Mouse (Mus musculus) c-Kit-positive CD71-positive TER-119-positive erythroid progenitor cells, embryonic 14.5 days (primary cell): ENCODE data around the gene Ppfia4.

Experiments used
- DNase-seq: peaks from one replicate; pipeline ENCODE4 v3.0.0-alpha.2; 2013; ENCODE audit warnings: low spot score

Ppfia4 gene

DNA sequence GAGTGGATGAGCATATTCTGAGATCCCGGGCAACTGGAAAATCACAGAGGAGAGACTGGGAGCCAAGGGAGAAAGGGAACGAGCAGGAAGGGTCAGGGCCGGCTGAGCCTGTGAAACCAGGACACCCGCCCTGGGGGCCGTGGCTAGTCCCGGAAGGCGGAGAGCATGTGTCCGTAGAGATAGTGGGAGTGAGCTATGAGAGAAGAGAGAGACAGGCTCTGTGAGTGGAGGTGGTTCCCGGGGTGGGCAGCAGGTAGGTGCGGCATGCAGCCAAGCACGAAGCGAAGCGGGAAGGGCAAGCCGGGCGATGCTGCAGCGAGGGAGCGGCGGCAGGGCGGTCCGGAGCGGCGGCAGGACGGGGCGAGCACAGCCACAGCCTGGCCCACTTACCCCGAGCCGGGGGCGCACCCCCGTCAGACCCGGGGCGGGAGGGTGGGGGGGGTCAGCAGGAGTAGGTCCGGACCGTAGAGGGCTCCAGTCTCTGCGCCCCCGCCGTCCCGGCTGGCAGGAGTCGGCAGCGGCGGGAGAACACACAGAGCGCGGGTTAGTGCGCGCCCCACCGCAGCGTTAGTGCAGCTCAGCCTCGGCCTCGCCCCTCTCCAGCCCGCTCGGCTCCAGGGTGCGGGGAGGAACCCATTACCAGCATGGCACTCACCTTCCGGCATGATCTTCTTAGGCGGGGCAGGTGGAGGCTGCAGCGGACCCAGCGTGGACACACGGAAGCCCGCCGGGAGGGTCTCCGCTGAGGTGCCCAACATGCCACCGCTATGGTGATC, 33.9 kb downstream of the Ppfia4 start:
- no peak for DNase-seq

DNA sequence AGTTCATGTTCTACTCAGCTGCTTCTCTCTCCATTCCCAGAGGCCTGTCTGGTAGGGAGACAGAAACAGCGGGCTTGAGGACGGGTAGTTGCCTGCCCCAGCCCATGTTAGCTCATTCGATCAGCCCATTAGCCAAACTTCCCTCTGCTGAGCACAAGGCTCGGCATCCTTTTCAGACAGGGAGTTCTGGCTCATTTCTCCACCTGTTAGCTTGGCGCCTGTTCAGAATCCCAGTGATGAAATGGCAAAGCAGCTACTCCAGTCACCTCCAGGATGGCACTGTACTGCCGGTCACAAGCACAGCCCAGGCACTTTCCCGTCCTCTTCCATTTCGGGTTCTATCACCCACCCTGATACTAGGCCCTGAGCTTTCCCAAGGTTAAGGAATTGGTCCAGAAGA, 35.5 kb downstream of the Ppfia4 start:
- no peak for DNase-seq

DNA sequence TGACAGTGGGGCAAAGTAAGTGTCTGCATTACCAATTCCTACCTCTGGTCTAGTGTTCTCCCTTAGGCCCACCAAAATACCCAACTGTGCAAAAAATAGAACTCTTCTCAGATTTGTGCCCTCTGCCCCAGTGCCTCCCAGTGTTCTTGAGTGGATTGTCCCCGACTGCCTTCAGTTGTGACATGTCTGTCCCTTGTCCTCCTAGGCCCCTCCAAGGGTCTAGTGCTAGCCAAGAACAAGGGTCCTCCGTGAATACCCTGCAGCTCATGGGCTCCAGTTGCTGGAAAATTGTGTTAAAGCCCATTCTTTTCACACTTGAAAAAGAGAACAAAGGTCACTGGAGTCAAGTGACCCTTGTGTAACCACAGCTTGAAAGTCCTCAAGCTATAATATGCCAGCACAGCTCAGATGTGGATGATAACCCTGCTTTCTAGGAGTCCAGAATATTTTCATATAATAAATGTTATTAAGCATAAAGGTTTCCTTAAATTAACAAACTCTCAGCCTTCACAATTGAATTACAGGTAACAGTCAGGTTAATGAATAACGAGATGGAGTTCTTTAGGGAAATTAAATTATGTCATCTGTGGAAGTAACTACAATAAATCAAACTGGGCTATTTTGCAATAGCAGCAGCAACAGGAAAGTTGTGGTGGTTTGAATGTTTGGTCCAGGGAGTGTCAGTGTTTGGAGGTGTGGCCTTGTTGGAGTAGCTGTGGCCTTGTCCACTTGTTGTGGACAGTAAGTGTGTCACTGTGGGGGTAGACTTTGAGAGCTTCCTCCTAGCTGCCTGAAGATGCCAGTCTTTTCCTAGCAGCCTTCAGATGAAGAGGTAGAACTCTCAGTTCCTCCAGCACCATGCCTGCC, 38.8 kb downstream of the Ppfia4 start:
- no peak for DNase-seq

DNA sequence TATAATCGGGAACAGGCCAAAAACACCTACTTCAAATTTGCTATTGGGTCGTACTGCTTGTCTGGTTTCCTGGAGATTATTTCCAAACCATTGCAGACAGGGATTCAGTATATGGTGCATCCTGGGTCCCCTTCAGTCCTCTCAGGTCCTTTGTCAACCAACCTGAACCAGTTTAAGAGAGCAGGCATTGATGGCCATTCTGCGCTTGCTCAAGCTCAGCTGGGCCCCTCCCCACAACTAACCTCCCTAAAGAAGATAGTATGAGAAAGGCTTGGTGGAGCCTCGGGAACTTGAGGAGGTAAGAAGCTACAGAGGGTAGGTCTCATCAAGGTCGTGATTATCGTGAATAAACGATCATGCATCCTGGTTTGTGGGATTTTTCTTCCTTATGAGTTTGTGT, 39.5 kb downstream of the Ppfia4 start:
- no peak for DNase-seq

DNA sequence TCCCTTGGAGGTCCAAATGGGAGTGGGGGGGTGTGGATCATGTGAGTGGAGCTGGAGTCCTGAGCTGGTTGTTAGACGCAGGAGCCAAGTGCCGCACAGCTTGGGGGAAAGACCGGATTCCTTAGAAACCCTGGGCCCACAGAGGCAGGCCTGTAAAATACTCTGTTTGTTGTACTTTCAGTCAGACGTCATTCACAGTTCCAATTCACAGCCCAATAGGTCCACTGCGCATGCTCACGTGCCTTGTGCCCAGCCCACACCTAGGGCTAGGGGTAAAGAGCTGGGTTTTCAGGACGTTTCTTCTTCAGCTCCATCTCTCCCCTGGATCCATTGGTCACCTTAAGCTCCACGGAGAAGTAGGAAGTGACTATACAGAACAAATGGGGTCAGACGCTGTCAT, 40.1 kb downstream of the Ppfia4 start:
- DNase-seq, result no peak

DNA sequence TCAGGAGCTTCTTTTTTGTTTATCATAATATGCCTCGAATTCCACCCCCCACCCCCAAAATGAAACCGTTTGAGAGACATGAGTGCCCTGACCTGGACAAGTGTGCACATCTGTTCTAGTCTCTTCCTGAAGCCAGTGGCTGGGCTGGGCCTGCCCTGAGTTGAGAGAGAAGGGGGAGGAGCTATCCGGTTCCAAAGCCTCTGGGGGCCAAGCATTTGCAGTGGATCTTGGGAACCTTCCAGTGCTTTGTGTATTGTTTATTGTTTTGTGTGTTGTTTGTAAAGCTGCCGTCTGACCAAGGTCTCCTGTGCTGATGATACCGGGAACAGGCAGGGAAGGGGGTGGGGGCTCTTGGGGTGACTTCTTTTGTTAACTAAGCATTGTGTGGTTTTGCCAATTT, 40.7 kb downstream of the Ppfia4 start:
- no peak for DNase-seq

DNA sequence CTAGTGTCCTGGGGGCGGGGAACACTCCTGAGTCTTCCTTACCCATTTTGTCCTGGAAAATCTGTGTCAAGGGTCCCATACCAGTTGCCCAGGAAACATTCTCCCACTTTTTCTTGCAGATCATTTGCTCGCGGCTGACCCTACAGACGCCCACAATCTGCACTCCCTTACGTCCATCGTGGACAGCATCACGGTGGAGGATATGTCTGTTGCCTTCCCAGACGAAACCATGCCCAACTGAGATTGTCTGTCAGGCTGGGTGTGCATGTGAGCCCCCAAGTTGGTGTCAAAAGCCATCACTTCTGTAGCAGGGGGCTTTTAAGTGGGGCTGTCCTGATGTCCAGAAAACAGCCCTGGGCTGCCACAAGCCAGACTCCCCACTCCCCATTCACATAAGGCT, 41.2 kb downstream of the Ppfia4 start:
- DNase-seq, result no peak

DNA sequence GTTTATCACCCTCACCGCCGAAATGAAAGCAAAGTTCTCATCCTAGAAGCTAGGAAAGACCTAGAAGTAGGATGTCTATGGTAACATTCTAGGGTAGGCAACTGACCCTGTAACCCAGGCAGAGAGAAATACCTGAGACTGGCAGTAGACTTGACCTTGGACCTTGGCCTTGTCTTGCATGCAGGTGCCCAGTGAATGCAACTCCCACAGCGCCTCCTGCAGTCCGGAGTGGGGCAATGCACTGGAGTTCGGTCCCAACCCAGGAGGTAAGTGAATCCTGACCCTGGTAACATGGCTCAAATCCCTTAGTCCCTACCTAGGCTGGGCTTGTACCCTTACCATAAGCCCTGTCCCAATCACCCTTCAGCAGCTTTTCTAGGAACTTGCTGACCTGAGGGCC, 41.8 kb downstream of the Ppfia4 start:
- DNase-seq, result no peak

DNA sequence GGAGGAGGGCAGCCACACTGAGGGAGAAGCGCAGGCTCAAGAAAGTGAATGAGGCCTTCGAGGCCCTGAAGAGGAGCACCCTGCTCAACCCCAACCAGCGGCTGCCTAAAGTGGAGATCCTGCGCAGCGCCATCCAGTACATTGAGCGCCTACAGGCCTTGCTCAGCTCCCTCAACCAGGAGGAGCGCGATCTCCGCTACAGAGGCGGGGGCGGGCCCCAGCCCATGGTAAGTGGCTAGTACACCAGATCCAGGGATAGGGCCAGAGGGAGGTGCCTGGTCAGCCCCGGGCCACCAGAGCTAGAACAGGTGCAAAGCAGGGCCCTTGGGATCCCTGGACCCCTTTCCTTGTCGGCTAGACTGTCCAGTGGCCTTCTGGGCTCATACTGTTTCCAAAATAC, 42.4 kb downstream of the Ppfia4 start:
- DNase-seq, result no peak

DNA sequence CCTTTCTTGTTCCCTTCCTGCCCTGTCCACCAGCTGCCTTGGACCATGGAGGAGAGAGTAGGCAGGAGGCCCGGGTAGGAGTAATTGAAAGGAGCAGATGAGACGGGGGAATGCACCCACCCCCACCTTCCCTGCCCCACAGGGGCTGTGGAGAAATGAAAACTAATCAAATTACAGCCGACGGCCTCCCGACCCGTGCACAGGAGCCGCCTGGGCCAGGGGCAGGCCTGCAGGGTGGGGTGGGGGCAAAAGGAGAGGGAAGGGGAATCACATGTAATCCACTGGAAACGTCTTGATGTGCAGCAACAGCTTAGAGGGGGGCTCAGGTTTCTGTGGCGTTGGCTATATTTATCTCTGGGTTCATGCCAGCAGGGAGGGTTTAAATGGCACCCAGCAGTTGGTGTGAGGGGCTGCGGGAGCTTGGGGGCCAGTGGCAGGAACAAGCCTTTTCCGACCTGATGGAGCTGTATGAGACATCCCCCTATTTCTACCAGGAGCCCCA, 43.1 kb downstream of the Ppfia4 start, which contains the start of gene Myog:
Gene Myog, plus strand, starts transcription at position 392 of the 502 bp plus-strand sequence.
- no peak for DNase-seq

DNA sequence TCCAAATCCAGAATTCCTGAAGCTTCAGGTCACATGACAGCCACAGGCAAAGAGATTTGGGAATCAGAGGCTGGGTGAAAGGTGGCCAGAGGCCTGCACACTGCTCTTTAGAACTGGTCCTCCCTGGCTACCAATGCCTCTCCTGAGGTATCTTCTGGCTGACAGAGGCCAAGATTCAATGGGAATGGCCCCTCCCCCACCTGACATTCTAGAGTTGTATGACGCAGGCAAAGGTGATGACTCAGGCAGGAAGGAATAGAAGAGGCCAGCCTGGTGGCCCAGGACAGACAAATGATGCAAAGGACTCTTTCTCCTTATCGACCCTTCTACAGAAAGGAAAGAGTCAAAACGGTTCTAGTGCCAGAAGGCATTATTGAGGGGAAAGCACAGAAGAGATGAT, 44.5 kb downstream of the Ppfia4 start:
- DNase-seq, result no peak

DNA sequence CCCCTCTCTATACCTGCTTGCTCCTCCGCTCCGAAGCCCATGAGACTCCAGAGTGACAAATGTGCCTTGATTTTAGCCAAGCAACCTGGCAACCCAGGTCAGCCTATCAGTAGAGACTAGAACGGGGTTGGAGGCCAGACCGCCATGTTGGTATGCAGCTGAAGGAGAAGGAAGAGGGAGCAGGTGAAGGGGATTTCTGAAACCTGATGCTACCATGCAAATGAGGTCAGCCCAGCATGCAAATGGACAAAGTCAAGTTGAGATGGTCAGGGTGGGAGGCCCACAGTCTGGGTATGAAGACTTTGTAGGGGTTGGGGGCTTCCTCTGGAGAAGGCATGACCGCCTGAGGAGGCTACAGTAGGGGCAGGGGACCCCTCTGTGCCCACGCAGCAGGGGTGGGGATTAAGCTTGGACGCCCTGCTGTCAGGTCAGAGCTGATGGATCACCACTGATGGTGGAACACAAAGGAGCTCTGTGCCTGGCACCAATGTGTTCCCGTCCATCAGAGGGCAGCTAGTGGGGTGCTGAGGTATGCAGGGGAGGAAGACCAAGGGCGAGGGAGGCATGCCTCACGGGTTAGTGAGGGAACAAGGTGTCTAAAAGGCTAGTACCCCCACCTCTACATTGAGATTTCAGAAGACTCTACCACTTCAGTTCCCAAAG, 47.1 kb downstream of the Ppfia4 start:
- no peak for DNase-seq

DNA sequence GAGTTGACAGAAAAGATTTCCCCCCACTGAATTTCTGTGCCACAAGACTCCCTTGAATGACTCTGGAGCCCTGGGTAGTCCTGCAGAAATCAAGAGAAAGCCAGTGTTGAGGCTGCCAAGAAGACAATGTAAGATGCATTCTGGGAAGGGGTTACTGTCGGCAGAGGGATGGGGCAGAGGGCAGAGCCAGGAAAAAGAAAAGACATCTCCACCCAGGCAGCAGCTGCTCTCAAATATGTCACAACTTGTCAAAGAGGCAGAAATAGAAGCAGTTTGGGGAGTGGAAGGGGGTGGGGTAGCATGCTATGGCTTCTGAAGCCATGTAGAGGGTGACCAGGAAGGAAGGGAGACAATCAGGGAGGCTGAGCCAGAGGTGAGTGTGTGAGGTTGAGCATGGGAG, 49.6 kb downstream of the Ppfia4 start:
- no peak for DNase-seq

DNA sequence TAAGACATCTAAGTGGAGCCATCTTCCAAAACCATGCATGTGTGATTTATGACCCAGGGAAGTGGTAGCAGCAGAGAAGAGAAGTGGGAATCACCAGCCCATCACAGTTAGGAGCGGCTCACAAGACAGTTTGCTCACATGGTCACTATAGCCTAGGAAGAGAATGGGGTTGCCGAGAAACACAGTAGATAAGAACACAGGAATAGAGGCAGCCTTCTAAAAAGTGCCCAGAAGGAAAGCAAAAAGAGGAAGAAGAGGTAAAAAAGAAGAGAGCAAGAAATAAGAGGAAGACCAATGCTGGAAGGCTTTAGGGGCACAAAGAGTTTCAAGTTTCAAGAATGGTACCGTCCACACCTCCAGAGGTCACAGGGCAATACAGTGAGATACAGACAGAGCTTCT, 50.4 kb downstream of the Ppfia4 start:
- DNase-seq, result no peak

DNA sequence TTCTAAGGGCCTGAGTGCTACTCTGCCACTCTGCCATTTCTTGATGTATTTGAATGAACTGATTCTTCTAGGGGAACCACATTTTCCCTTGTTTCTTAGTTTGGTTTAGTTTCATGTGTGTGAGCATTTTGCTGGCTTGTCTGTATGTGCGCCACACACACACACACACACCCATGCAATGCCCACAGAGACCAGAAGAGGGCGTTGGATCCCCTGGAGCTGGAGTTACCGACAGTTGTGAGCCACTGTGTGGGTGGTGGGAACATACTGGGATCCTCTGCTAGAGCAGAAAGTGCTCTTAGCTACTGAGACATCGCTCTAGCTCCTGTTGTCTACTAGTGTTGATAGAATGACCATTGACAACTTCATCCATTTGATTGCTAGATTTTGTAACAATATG, 51.2 kb downstream of the Ppfia4 start:
- no peak for DNase-seq

DNA sequence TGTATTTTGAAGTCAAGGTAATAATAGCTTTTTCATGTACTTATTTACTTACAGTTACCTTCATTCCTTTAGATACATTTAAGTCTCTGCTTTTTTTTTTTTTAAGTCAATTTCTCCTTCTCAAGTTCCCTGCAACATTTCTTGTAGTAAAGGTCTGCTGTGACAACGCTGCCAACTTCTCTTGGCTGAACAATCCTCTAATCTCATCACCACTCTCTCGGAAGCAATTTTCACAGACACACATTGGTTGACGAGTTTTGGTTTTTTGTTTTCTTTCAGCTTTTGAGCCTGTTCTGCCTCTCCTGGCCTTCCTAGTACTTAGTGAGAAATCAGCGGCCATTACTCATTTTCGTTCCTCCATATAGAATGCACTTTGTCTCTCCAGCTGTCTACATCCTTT, 52.6 kb downstream of the Ppfia4 start:
- DNase-seq, result no peak

DNA sequence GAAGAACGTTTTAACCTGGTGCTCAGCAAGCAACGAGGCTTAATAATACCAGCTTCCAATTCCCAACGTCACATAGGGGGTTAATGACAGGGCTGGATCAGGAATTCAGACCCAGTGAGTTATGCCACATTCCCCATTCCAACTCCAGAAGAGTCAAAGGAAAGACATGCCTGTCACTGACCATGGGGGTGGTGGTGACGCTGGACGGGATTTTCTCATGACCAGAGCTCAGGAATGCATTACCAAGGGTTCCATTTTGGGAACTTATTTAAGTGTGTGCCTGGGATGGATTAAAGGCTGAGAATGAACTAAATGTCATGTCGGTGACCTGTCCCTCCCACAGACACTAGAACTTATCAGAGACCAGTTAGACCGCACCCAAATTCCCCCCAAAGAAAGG, 55.9 kb downstream of the Ppfia4 start:
- no peak for DNase-seq

DNA sequence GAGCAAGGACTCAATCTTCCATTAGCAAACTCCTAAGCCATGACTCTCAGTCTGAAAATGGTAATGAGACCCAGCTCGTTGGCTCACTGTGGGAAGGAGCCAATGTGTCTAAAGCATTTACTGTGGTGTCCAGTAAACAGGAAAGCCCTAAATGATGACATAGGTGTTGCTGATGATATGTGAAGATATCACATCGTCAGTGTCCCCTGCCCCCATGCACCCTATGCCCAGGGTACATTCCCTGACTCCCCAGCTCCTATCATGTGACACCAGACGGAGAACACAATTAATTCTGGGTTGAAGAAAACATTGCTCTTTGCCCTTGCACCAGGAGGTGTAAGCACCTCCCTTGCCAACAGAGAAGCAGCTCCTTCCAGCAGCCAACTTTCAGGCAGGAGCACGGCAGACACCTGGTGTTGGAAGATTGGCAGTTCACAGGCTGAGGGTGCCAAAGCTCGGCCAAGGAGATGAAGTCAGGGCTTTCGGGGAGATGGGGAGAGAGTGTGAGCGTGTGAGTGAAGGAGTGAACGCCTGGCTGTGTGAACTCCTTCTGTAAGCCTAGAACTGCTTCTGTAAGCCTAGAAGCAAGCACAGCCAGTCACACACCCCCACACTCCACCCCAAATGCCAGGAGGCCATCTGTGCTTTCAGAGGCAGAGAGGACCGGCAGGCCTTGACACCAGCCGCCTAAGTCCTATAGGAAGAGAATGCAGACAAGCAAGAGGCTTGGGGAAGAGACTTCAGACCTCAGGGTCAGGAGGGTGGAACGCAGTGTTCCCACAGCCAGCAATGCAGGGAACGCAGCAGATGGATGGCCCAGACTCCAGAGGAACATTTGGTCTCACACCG, 56.9 kb downstream of the Ppfia4 start:
- DNase-seq, result no peak

DNA sequence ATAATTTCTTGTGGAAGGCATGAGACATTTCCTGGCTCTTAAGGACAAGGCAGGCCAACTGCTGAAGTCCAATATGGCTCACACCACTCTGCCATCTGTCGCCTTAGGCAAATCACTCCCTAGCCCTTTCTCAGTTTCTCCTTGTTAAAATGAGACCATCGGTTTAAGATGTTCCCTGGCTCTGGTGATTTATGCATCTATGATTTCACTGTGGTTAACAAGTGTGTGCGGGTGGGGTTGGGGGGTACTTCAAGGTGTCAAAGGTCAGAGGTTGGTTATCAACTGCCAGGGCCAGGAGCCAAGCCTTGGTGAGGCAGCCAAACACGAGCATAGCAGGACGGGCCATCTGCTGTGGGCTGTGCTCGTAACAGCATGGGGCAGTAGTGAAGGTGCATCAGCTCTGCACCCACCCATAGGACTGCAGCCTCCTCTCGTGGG, 58.2 kb downstream of the Ppfia4 start:
- no peak for DNase-seq

DNA sequence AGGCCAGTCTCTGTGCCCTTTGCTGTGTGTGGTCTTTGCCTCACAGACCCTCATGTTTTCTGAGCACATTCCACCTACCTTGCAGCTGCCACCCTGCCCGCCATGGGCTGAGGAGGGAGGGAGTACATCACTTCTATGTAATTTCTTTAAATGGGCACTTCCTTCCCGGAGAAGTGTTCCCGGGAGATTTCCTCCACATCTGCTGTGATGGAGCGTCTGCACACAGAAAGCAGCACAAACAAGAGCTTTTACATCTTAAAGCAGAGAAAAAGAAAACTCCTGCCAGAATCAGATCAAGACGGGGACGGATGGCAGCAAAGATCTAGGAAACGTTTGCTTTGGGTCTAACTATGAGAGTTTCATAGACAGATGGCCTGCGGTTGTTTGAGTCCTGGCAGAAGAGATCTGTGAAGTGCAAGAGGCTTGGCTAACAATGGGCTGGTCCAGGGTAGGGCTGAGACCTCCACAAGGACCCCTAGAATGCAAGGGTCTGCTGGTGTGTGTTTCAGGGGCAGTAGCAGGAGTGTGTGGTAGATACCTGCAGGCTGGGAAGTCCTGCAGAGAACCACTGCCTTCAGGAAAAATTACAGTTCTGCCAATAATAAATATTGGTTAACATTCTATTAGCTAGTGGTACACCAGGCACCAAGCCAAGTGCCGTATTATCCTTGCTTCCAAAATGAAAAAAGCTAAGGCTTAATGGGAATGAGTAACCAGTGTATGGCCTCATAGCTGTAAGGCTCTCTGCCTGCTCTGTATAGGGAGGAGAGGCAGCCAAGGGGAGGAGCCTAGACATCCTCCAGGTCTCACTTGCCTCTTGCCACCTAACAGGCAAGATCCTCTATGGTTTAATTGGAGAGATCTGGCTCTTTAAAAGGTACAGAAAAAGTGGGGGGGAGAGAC, 59.0 kb downstream of the Ppfia4 start:
- DNase-seq, result no peak
